Mouse (Mus musculus) CH12.LX (cell line): Measurements from ENCODE around the gene Pon1. TPM values are rescaled to one million over a fixed set of nuclear protein-coding genes. Genes with fewer than 3 reads are reported as not detected.

Experiments used
- DNase-seq: peaks from one replicate; pipeline ENCODE4 v3.0.0-alpha.2; 2013; ENCODE audit errors: extremely low read depth
- H3K27ac ChIP-seq: 2 replicates; pipeline ENCODE4 v1.5.1; 2012; ENCODE audit warnings: low read depth, mild to moderate bottlenecking, control low read depth, moderate library complexity; ENCODE audit not compliant: insufficient read depth
- H3K27me3 ChIP-seq: replicated peaks from 2 replicates; pipeline ENCODE3; 2012; ENCODE audit warnings: inconsistent platforms
- H3K36me3 ChIP-seq, 2 experiments: replicated peaks in 1 of 2; 2 replicates each; pipeline versions ENCODE3 to v1.6.1; 2012; ENCODE audit warnings: inconsistent platforms in 1 of 2, low read length in 1 of 2, mild to moderate bottlenecking in 1 of 2, mixed read lengths in 1 of 2, moderate library complexity in 1 of 2; ENCODE audit not compliant: control insufficient read depth in 1 of 2, insufficient read depth in 1 of 2
- H3K4me1 ChIP-seq, 2 experiments: 2 replicates each; pipeline ENCODE4 v1.6.1; 2012; ENCODE audit warnings: inconsistent platforms in 1 of 2, moderate library complexity in 1 of 2; ENCODE audit not compliant: insufficient read depth in 2 of 2, control insufficient read depth in 1 of 2
- H3K4me2 ChIP-seq: 2 replicates; pipeline ENCODE4 v1.6.1; 2012; ENCODE audit warnings: low read depth, mild to moderate bottlenecking, control low read depth; ENCODE audit not compliant: poor library complexity, insufficient read depth, severe bottlenecking
- H3K4me3 ChIP-seq, 3 experiments: fragments of 150-350 bp in 1 of 3; sonication (generic) in 1 of 3; replicated peaks in 1 of 3; 2 replicates each; pipeline versions ENCODE3 to v1.5.1; 2011 to 2012; ENCODE audit warnings: low read depth in 2 of 3, low read length in 2 of 3, mild to moderate bottlenecking in 2 of 3, moderate library complexity in 2 of 3, control low read depth in 1 of 3, improper control_type of control experiment in 1 of 3, inconsistent platforms in 1 of 3, mixed read lengths in 1 of 3; ENCODE audit not compliant: poor library complexity in 1 of 3
- H3K79me2 ChIP-seq: replicated peaks from 2 replicates; pipeline ENCODE4 v1.6.1; 2012; ENCODE audit warnings: mild to moderate bottlenecking, moderate library complexity; ENCODE audit not compliant: control insufficient read depth, poor library complexity, insufficient read depth, severe bottlenecking; ENCODE audit errors: extremely low read depth
- H3K9ac ChIP-seq: 2 replicates; pipeline ENCODE4 v1.6.1; 2012; ENCODE audit warnings: low read depth, mild to moderate bottlenecking, control low read depth, moderate library complexity; ENCODE audit not compliant: insufficient read depth
- H3K9me3 ChIP-seq: replicated peaks from 2 replicates; pipeline ENCODE3; 2012; ENCODE audit warnings: low read length, inconsistent platforms, mixed read lengths
- CHD1 ChIP-seq: IDR thresholded peaks from 2 replicates; pipeline ENCODE4 v1.6.1; 2012; ENCODE audit warnings: low read depth, low read length, improper control_type of control experiment, inconsistent platforms
- CHD2 ChIP-seq: IDR thresholded peaks from 2 replicates; pipeline ENCODE4 v1.6.1; 2011; ENCODE audit warnings: low read length, improper control_type of control experiment
- GABPA ChIP-seq: IDR thresholded peaks from 2 replicates; pipeline ENCODE4 v1.6.1; 2012; ENCODE audit warnings: low read depth, low read length, improper control_type of control experiment, inconsistent platforms; ENCODE audit not compliant: insufficient replicate concordance
- IRF4 ChIP-seq: IDR thresholded peaks from 2 replicates; pipeline ENCODE4 v1.6.1; 2014; ENCODE audit warnings: low read depth, mild to moderate bottlenecking, inconsistent platforms, low read length, improper control_type of control experiment
- JUND ChIP-seq: conservative IDR thresholded peaks from 2 replicates; pipeline ENCODE4 v1.6.1; 2011; ENCODE audit warnings: low read depth, low read length, improper control_type of control experiment
- MAFK ChIP-seq: IDR thresholded peaks from 2 replicates; pipeline ENCODE4 v1.6.1; 2011; ENCODE audit warnings: low read length, improper control_type of control experiment; ENCODE audit not compliant: insufficient replicate concordance
- MAX ChIP-seq: IDR thresholded peaks from 2 replicates; pipeline ENCODE4 v1.6.1; 2011; ENCODE audit warnings: low read length, improper control_type of control experiment
- MXI1 ChIP-seq: IDR thresholded peaks from 2 replicates; pipeline ENCODE4 v1.6.1; 2011; ENCODE audit warnings: mild to moderate bottlenecking, low read depth, low read length, improper control_type of control experiment
- MYC ChIP-seq: IDR thresholded peaks from 2 replicates; pipeline ENCODE4 v1.6.1; 2011; ENCODE audit warnings: low read depth, mild to moderate bottlenecking, improper control_type of control experiment, low read length
- NELFE ChIP-seq: IDR thresholded peaks from 2 replicates; pipeline ENCODE4 v1.6.1; 2011; ENCODE audit warnings: low read depth, low read length, improper control_type of control experiment
- PAX5 ChIP-seq: IDR thresholded peaks from 2 replicates; pipeline ENCODE4 v1.6.1; 2012; ENCODE audit warnings: low read length, inconsistent platforms, mixed read lengths
- RAD21 ChIP-seq: IDR thresholded peaks from 2 replicates; pipeline ENCODE4 v1.6.1; 2011; ENCODE audit warnings: low read depth, mild to moderate bottlenecking, low read length, improper control_type of control experiment, moderate library complexity
- UBTF ChIP-seq: IDR thresholded peaks from 2 replicates; pipeline ENCODE4 v1.6.1; 2012; ENCODE audit warnings: low read depth, mild to moderate bottlenecking, inconsistent platforms, low read length, improper control_type of control experiment, moderate library complexity
- USF1 ChIP-seq: IDR thresholded peaks from 2 replicates; pipeline ENCODE4 v1.6.1; 2014; ENCODE audit warnings: low read depth, mild to moderate bottlenecking, inconsistent platforms, low read length, improper control_type of control experiment
- ZKSCAN1 ChIP-seq: IDR thresholded peaks from 2 replicates; pipeline ENCODE4 v1.6.1; 2012; ENCODE audit warnings: low read depth, inconsistent platforms, low read length, improper control_type of control experiment, borderline replicate concordance
- dilution Hi-C: fragments of 300-500 bp; cut with MboI; formaldehyde crosslinking; loops from 2 replicates; pipeline ENCODE4 v1.14.3; 2020; ENCODE audit warnings: low sequenced_read_pairs; ENCODE audit not compliant: extremely low pct_unique_long_range_greater_than_20kb, extremely low pct_ligation_motif_present
- in situ Hi-C: fragments of 300-500 bp; cut with MboI; formaldehyde crosslinking; loops from 3 replicates; pipeline ENCODE4 v1.14.3; 2019; ENCODE audit warnings: low sequenced_read_pairs, low pct_ligation_motif_present, low pct_unique_long_range_greater_than_20kb, mixed read lengths
- polyA plus RNA-seq: library from polyadenylated mRNA; unstranded; fragments of >175 nt; gene quantifications from 2 replicates; pipeline ENCODE4 v1.2.1, GENCODE M21; 2012; ENCODE audit warnings: low read depth; ENCODE audit not compliant: insufficient read length
- total RNA-seq, 2 experiments: library from RNA; depleted of rRNA; stranded (reverse); fragments of 300-350 nt in 1 of 2; fragments of >200 nt in 1 of 2; gene quantifications; 2 replicates each; pipeline ENCODE4 v1.2.3; 2012 to 2014

Pon1 gene
- total and polyA plus RNA-seq, 3 experiments, result not detected

DNA sequence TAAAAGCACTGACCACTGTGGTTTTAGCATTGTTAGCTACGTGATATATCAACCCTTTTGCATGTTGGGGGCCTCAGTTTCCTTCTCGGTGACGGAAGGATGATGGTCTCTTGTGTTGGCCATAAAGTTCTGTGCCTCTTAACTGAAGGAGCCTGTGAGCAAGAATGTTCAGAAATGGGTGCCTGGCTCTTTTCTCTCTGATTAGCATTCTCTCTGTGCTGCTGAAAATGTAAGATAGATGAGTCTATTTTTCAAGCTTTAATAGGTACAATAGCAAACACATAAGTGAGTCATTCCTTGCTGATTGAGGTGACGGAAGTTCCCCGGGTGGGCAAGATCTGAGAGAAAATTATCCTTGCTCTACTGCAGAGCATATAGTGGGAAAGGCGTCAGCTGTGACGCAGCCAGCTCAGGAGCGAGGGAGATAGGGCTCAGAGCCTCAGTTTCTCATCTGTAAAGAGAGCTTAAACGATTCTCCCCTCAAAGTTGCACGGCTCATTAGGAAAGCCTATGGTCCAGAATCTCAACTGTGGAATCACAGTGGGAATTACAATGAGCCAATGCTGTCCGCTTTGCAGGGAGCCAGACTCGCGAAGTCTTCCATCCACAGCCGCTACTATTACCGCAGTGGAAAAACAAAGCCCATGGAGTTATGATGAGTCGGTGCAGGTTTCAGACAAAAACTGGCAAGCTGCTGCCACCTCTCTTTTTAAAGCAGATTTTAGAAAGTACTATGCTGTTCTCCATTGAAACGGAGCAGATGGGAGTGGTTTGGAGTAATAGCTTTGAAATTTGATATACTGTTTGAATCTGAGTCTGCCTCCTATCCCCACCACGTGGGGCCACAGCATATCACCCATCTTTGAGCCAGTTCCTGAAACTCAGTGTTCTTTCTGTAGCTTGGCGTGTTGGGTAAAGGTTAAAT lies 15.5 kb downstream of the Pon1 start:
- H3K36me3 ChIP-seq, result no peaks in the 10 kb centered on the region
- no peak overlapping the region for H3K4me3 ChIP-seq
- no peaks in the 10 kb centered on the region for H3K27me3 ChIP-seq
- no peak overlapping the region for H3K4me2 ChIP-seq
- H3K27ac ChIP-seq, result no peak overlapping the region
- H3K9ac ChIP-seq, result no peak overlapping the region
- no peak for TF ChIP-seq PAX5
- TF ChIP-seq CHD1, result no peak
- TF ChIP-seq USF1, result no peak
- TF ChIP-seq ZKSCAN1, result no peak
- no peak for TF ChIP-seq MYC
- TF ChIP-seq MAFK, result no peak
- TF ChIP-seq JUND, result no peak
- no peak for TF ChIP-seq GABPA
- no peak for TF ChIP-seq NELFE
- TF ChIP-seq IRF4, result no peak
- no peak for TF ChIP-seq RAD21
- no peak for TF ChIP-seq MAX
- TF ChIP-seq CHD2, result no peak
- in situ Hi-C loops, result no loop called here
- no peaks in the 10 kb centered on the region for H3K9me3 ChIP-seq
- H3K79me2 ChIP-seq, result no peaks in the 10 kb centered on the region; the same call in 1 of the 2 replicates
- H3K4me1 ChIP-seq, result no peaks in the 10 kb centered on the region
- dilution Hi-C loops, result no loop called here
- no peak for DNase-seq

- dilution Hi-C loops, result no loop called here
- H3K27ac ChIP-seq, result no peak overlapping the region
- no peak overlapping the region for H3K4me3 ChIP-seq
- H3K9ac ChIP-seq, result no peak overlapping the region
- no peak overlapping the region for H3K4me2 ChIP-seq
- no peaks in the 10 kb centered on the region for H3K4me1 ChIP-seq
- no peak for TF ChIP-seq UBTF
- TF ChIP-seq CHD1, result no peak
- TF ChIP-seq MXI1, result no peak
- no peaks in the 10 kb centered on the region for H3K27me3 ChIP-seq
- DNase-seq, result no peak
- in situ Hi-C loops, result no loop called here
- H3K79me2 ChIP-seq, result no peaks in the 10 kb centered on the region; the same call in 1 of the 2 replicates
- H3K9me3 ChIP-seq, result no peaks in the 10 kb centered on the region
- H3K36me3 ChIP-seq, result no peaks in the 10 kb centered on the region
These were observed 19.4 kb downstream of the Pon1 start for GRCm38 (mm10) chr6:5174179-5174812.
